Mouse (Mus musculus) liver, postnatal 0 days (tissue): ENCODE results near the gene Itgb5. TPM values are rescaled to one million over a fixed set of nuclear protein-coding genes. Genes with fewer than 3 reads are reported as not detected.

ENCODE experiments used
- ATAC-seq: fragments of 200-750 bp; cut with Nextera tagmentation; 2 replicates; pipeline ENCODE4 v1.8.0; 2017; ENCODE audit warnings: mild to moderate bottlenecking, moderate library complexity
- DNase-seq: peaks from one replicate; pipeline ENCODE4 v3.0.0-alpha.2; 2016
- H3K27ac ChIP-seq: fragments of 300-500 bp; sonication (generic); 2 replicates; pipeline ENCODE4 v1.5.1; 2014; ENCODE audit warnings: antibody characterized with exemption, moderate library complexity, mild to moderate bottlenecking, low read depth
- H3K27me3 ChIP-seq: fragments of 300-500 bp; sonication (generic); 2 replicates; pipeline ENCODE4 v1.6.1; 2014; ENCODE audit warnings: low read length, control low read depth, mixed read lengths; ENCODE audit not compliant: insufficient read depth
- H3K36me3 ChIP-seq: fragments of 300-500 bp; sonication (generic); replicated peaks from 2 replicates; pipeline ENCODE4 v1.6.1; 2014; ENCODE audit warnings: mild to moderate bottlenecking, control low read depth, low read length, moderate library complexity, mixed read lengths; ENCODE audit not compliant: insufficient read depth
- H3K4me1 ChIP-seq: fragments of 300-500 bp; sonication (generic); 2 replicates; pipeline ENCODE4 v1.6.1; 2014; ENCODE audit warnings: antibody characterized with exemption, mild to moderate bottlenecking, control low read depth; ENCODE audit not compliant: insufficient read depth
- H3K4me2 ChIP-seq: fragments of 300-500 bp; sonication (generic); 2 replicates; pipeline ENCODE4 v1.6.1; 2014; ENCODE audit warnings: low read depth, mild to moderate bottlenecking, low read length, moderate library complexity, mixed read lengths
- H3K4me3 ChIP-seq: fragments of 300-500 bp; sonication (generic); 2 replicates; pipeline ENCODE4 v1.5.1; 2014; ENCODE audit warnings: low read depth, low read length
- H3K9ac ChIP-seq: fragments of 300-500 bp; sonication (generic); replicated peaks from 2 replicates; pipeline ENCODE4 v1.6.1; 2014; ENCODE audit warnings: mild to moderate bottlenecking, moderate library complexity
- H3K9me3 ChIP-seq: fragments of 300-500 bp; sonication (generic); 2 replicates; pipeline ENCODE4 v1.6.1; 2016; ENCODE audit warnings: mild to moderate bottlenecking, control low read depth, low read length, mixed read lengths
- CTCF ChIP-seq: sonication (generic); IDR thresholded peaks from 2 replicates; pipeline ENCODE4 v1.5.1; 2016; ENCODE audit warnings: antibody characterized with exemption, low read depth
- EP300 ChIP-seq: IDR thresholded peaks from 2 replicates; pipeline ENCODE4 v1.6.1; 2016; ENCODE audit warnings: antibody characterized with exemption, low read depth, mild to moderate bottlenecking
- WGBS: fragments of 180-500 bp; shearing (Covaris S2); extraction: QIAGEN DNeasy Blood & Tissue Kit; methylation state at CpG from one replicate; pipeline ENCODE4 v1.1.7; 2014; ENCODE audit not compliant: insufficient replicate concordance; 5-methylcytosine and 5-hydroxymethylcytosine counted together
- polyA plus RNA-seq: library from polyadenylated mRNA; unstranded; fragments of >200 nt; fragmentation: Nextera tagmentation; extraction: Ambion mirVana; gene quantifications from 2 replicates; pipeline ENCODE4 v1.2.1, GENCODE M21; 2015

Gene Itgb5
- polyA plus RNA-seq, 1 experiment from 2014 or later, result 16.1 TPM

GRCm38 (mm10) chr16:33885021-33885471, 55.6 kb downstream of the Itgb5 start:
- no peak overlapping the region for H3K9ac ChIP-seq
- 41% methylated on average over 11 of the region's 11 CpGs for WGBS
- no peak overlapping the region for H3K4me2 ChIP-seq
- ATAC-seq (no peak), DNase-seq (peak; percentile 28)
- no peak overlapping the region for H3K4me3 ChIP-seq
- TF ChIP-seq CTCF, result no peak
- no peak for TF ChIP-seq EP300
- no peaks in the 10 kb centered on the region for H3K27me3 ChIP-seq
- peaks cover 32% of the 10 kb centered on the region for H3K4me1 ChIP-seq
- H3K36me3 ChIP-seq, result no peaks in the 10 kb centered on the region
- no peaks in the 10 kb centered on the region for H3K9me3 ChIP-seq
- no peak overlapping the region for H3K27ac ChIP-seq

GRCm38 (mm10) chr16:33885671-33886328, 56.3 kb downstream of the Itgb5 start:
- no peak overlapping the region for H3K4me2 ChIP-seq
- no peaks in the 10 kb centered on the region for H3K9me3 ChIP-seq
- peak overlapping the region; percentile 55; the same call in 1 of the 2 replicates for H3K27ac ChIP-seq
- WGBS, result 71% methylated on average over 14 of the region's 14 CpGs
- H3K27me3 ChIP-seq, result no peaks in the 10 kb centered on the region
- no peak for TF ChIP-seq EP300
- no peak for TF ChIP-seq CTCF
- no peaks in the 10 kb centered on the region for H3K36me3 ChIP-seq
- no peak overlapping the region for H3K4me3 ChIP-seq
- DNase-seq, result no peak
- no peak for ATAC-seq
- peaks cover 38% of the 10 kb centered on the region for H3K4me1 ChIP-seq
- H3K9ac ChIP-seq, result no peak overlapping the region

GRCm38 (mm10) chr16:33886665-33887064, 57.2 kb downstream of the Itgb5 start:
- no peak overlapping the region for H3K4me2 ChIP-seq
- peak overlapping the region; percentile 55 for H3K27ac ChIP-seq
- no peaks in the 10 kb centered on the region for H3K9me3 ChIP-seq
- 17% methylated on average over 6 of the region's 6 CpGs for WGBS
- DNase-seq (no peak), ATAC-seq (no peak)
- no peak for TF ChIP-seq CTCF
- no peaks in the 10 kb centered on the region for H3K36me3 ChIP-seq
- no peak overlapping the region for H3K4me3 ChIP-seq
- H3K27me3 ChIP-seq, result no peaks in the 10 kb centered on the region
- peaks cover 47% of the 10 kb centered on the region for H3K4me1 ChIP-seq
- H3K9ac ChIP-seq, result no peak overlapping the region

- ATAC-seq (no peak), DNase-seq (no peak)
- TF ChIP-seq CTCF (no peak), EP300 (no peak)
- no peaks in the 10 kb centered on the region for H3K36me3 ChIP-seq
- H3K9me3 ChIP-seq, result no peaks in the 10 kb centered on the region
- H3K4me3 ChIP-seq, result no peak overlapping the region
- no peak overlapping the region for H3K27ac ChIP-seq
- no peaks in the 10 kb centered on the region for H3K27me3 ChIP-seq
- no peak overlapping the region for H3K4me2 ChIP-seq
- WGBS, result 61% methylated on average over 2 of the region's 2 CpGs
- H3K4me1 ChIP-seq, result peaks cover 52% of the 10 kb centered on the region
- no peak overlapping the region for H3K9ac ChIP-seq
Observed at GRCm38 (mm10) chr16:33887981-33888380, 58.5 kb downstream of the Itgb5 start.

GRCm38 (mm10) chr16:33889000-33889607, 59.6 kb downstream of the Itgb5 start:
- Histone ChIP-seq H3K36me3 (no peaks in the 10 kb centered on the region), H3K4me2 (no peak overlapping the region), H3K9ac (no peak overlapping the region), H3K27ac (no peak overlapping the region), H3K27me3 (no peaks in the 10 kb centered on the region), H3K4me3 (no peak overlapping the region), H3K4me1 (peaks cover 52% of the 10 kb centered on the region), H3K9me3 (no peaks in the 10 kb centered on the region)
- DNase-seq (no peak), ATAC-seq (no peak)
- TF ChIP-seq CTCF (no peak), EP300 (no peak)
- WGBS, result 80% methylated on average over 13 of the region's 13 CpGs

GRCm38 (mm10) chr16:33891099-33891498, 61.6 kb downstream of the Itgb5 start:
- ATAC-seq (peak; percentile 26; the same call in 1 of the 2 replicates), DNase-seq (no peak)

More at GRCm38 (mm10) chr16:33891099-33891498, 61.6 kb downstream of the Itgb5 start:
- Histone ChIP-seq H3K4me3 (no peak overlapping the region), H3K27me3 (no peaks in the 10 kb centered on the region), H3K4me1 (peaks cover 53% of the 10 kb centered on the region), H3K27ac (peak overlapping the region; percentile 35), H3K9me3 (no peaks in the 10 kb centered on the region), H3K36me3 (no peaks in the 10 kb centered on the region), H3K4me2 (no peak overlapping the region), H3K9ac (no peak overlapping the region)
- WGBS, result 58% methylated on average over 8 of the region's 8 CpGs
- TF ChIP-seq CTCF, result no peak
- no peak for TF ChIP-seq EP300
